Mouse (Mus musculus) forebrain, embryonic 15.5 days (tissue): Measurements from ENCODE around the gene Snx29. TPM values are rescaled to one million over a fixed set of nuclear protein-coding genes. Genes with fewer than 3 reads are reported as not detected.

ENCODE experiments used
- ATAC-seq: fragments of 200-750 bp; cut with Nextera tagmentation; replicated peaks from 2 replicates; pipeline ENCODE4 v1.8.0; 2017; ENCODE audit warnings: mild to moderate bottlenecking, moderate TSS enrichment, moderate library complexity
- H3K27ac ChIP-seq: fragments of 300-500 bp; sonication (generic); replicated peaks from 2 replicates; pipeline ENCODE4 v1.5.1; 2015; ENCODE audit warnings: mild to moderate bottlenecking, inconsistent platforms
- H3K27me3 ChIP-seq: fragments of 300-500 bp; sonication (generic); 2 replicates; pipeline ENCODE4 v1.6.1; 2015; ENCODE audit warnings: inconsistent platforms
- H3K36me3 ChIP-seq: fragments of 300-500 bp; sonication (generic); 2 replicates; pipeline ENCODE4 v1.6.1; 2015; ENCODE audit warnings: mild to moderate bottlenecking, inconsistent platforms
- H3K4me1 ChIP-seq: fragments of 300-500 bp; sonication (generic); 2 replicates; pipeline ENCODE4 v1.6.1; 2015; ENCODE audit warnings: inconsistent platforms
- H3K4me2 ChIP-seq: fragments of 300-500 bp; sonication (generic); replicated peaks from 2 replicates; pipeline ENCODE4 v1.6.1; 2015; ENCODE audit warnings: mild to moderate bottlenecking, inconsistent platforms
- H3K4me3 ChIP-seq: fragments of 300-500 bp; sonication (generic); 2 replicates; pipeline ENCODE4 v1.5.1; 2015; ENCODE audit warnings: mild to moderate bottlenecking, inconsistent platforms
- H3K9ac ChIP-seq: fragments of 300-500 bp; sonication (generic); replicated peaks from 2 replicates; pipeline ENCODE4 v1.6.1; 2015; ENCODE audit warnings: mild to moderate bottlenecking, inconsistent platforms
- H3K9me3 ChIP-seq: fragments of 300-500 bp; sonication (generic); 2 replicates; pipeline ENCODE4 v1.6.1; 2016; ENCODE audit warnings: inconsistent platforms
- WGBS: fragments of 180-500 bp; shearing (Covaris S2); methylation state at CpG from one replicate; pipeline ENCODE4 v1.1.7; 2015; ENCODE audit warnings: mixed read lengths; 5-methylcytosine and 5-hydroxymethylcytosine counted together
- polyA plus RNA-seq: library from polyadenylated mRNA; unstranded; fragments of >200 nt; fragmentation: Nextera tagmentation; extraction: Ambion mirVana; gene quantifications from 2 replicates; pipeline ENCODE4 v1.2.1, GENCODE M21; 2015

Gene Snx29
- polyA plus RNA-seq, 1 experiment from 2014 or later, result 14.1 TPM

DNA sequence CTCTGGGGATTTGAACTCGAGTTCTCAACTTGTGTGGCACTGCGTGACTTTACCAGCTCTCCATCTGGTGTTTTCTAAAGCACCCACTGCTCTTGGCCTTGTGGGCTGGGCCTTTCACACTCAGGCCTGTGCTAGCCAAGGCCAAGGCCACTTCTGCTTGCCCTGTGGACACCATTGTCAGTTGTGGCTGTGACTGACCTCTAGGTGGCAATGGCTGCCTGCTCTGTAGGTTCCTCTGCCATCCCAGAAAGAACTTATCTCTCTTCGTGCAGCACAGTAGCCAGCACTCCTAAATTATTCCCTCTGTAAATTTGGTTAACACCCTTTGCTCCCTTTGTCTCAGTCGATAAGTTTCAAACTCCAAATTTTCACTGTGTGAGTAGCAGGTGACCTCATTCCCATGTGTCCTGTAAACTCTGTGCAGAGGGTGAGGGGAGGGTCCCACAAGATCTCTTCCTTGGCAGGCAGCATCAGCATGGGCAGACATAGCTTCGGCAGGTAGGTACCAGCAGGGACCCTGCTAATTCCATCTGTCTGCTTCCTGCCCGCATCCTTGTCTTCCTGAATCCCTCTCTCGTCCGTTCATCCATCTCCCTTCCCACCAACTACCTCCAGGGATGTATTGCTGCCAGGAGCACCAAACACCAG is 375.1 kb downstream of the Snx29 start:
- Histone ChIP-seq H3K36me3 (no peaks in the 10 kb centered on the region), H3K4me1 (no peaks in the 10 kb centered on the region), H3K9me3 (no peaks in the 10 kb centered on the region), H3K27ac (no peak overlapping the region), H3K9ac (no peak overlapping the region), H3K4me2 (no peak overlapping the region), H3K27me3 (no peaks in the 10 kb centered on the region), H3K4me3 (no peak overlapping the region)
- WGBS, result 73% methylated on average over 8 of the region's 8 CpGs
- ATAC-seq, result peak; percentile 57; the same call in 1 of the 2 replicates

DNA sequence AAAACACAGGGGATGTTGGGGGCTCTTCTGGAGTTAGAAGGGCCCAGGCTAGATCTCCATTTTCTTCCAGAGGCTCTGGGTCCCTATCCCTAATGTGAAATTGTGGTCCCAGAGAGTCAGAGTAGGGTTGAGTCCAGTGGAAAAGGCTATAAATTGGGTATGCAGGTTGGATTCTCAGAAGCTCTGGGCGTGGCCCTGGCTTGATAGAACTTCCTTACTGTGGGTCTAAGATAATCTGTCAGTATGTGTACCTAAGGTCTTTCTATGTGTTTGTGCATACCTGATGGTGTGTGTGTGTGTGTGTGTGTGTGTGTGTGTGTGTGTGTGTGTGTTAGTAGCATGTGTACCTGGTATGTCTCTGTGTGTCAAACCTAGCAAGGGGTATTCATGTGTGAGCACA is 378.9 kb downstream of the Snx29 start:
- H3K4me3 ChIP-seq, result no peak overlapping the region
- no peak overlapping the region for H3K9ac ChIP-seq
- 83% methylated on average over 1 of the region's 1 CpGs for WGBS
- no peaks in the 10 kb centered on the region for H3K27me3 ChIP-seq
- H3K27ac ChIP-seq, result no peak overlapping the region
- H3K36me3 ChIP-seq, result no peaks in the 10 kb centered on the region
- no peak overlapping the region for H3K4me2 ChIP-seq
- no peaks in the 10 kb centered on the region for H3K9me3 ChIP-seq
- H3K4me1 ChIP-seq, result no peaks in the 10 kb centered on the region
- no peak for ATAC-seq

DNA sequence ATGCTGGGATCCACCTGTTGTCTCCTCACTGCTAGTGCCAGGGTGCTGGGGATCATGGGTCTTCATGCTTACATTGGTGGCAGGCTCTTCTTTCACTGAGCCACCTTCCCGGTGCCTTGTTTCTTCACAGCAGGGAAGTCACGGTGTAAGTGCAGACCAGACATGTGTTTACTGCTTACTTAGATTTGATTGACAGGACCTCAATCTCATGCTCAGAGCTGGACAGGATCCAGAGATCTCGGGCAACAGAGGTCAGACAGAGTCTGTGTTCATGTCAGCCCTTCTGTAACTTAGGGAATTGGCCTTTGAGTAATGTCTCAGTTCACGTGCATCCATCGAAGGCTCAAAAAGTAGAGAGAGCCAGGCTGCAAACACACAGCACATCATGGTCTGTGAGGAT is 381.4 kb downstream of the Snx29 start:
- no peak overlapping the region for H3K4me3 ChIP-seq
- WGBS, result 60% methylated on average over 5 of the region's 5 CpGs
- H3K36me3 ChIP-seq, result no peaks in the 10 kb centered on the region
- no peak overlapping the region for H3K27ac ChIP-seq
- H3K4me1 ChIP-seq, result no peaks in the 10 kb centered on the region
- ATAC-seq, result no peak
- H3K27me3 ChIP-seq, result no peaks in the 10 kb centered on the region
- H3K4me2 ChIP-seq, result no peak overlapping the region
- no peak overlapping the region for H3K9ac ChIP-seq
- H3K9me3 ChIP-seq, result no peaks in the 10 kb centered on the region

DNA sequence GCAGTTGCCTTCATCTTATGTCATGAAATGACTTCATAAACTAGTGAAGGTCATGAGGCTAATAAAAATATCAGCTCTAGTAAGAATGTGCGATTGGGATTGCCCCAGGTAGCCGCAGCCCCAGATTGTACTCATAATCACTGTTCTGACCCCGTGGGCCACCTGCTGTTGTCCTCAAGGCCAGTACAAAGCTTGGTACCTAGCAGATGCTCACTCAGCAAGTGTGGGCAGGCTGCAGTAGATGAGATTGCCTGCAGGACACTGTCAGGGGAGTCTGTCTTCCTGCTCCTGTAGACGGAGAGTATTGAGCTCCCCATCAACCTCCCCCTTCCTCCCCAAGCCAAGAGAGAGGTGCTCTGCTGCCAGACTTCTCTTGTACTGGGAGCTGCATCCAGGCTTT is 382.7 kb downstream of the Snx29 start:
- no peaks in the 10 kb centered on the region for H3K9me3 ChIP-seq
- 87% methylated on average over 4 of the region's 4 CpGs for WGBS
- no peak for ATAC-seq

DNA sequence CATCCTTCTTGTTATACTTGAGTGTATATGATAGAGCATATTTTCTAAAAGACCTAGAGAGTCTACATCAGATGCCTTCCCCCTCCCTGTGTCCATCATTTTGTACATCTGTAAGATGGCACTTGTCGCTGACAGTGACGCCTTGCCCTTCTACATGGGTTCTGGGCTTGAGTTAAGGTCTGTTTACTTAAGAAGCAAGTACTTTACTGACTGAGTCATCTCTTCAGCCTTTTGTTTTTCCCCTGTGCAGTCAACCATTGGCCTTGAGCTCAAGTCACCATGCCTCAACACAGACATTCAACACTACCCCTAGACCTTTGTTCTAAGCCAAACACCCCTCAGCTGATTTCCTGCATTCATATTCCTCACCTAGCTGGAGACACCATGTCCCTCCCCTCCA is 385.4 kb downstream of the Snx29 start:
- ATAC-seq, result no peak

More for the DNA sequence above, 382.7 kb downstream of the Snx29 start:
- H3K27ac ChIP-seq, result no peak overlapping the region
- H3K4me3 ChIP-seq, result no peak overlapping the region
- no peaks in the 10 kb centered on the region for H3K36me3 ChIP-seq
- no peak overlapping the region for H3K4me2 ChIP-seq
- no peak overlapping the region for H3K9ac ChIP-seq
- no peaks in the 10 kb centered on the region for H3K27me3 ChIP-seq
- H3K4me1 ChIP-seq, result peaks cover 9% of the 10 kb centered on the region

DNA sequence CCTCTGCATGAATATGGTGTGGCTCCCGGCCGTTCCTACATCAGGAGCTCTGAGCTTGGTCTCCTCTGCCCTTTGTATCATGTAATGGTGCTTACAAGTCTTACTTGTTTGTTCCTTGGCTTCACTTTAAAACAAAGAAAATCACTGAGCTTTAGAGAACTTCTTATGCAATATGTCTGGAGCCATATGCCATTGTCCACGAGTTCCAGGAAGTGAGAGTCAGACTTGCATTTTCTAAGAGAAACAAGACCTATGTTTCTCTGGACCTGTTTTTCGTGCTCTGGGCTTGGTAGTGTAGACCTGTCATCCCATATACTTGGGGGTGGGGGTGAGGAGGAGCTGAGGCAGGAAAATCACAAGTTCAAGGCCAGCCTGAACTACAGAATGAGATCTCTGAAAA is 386.7 kb downstream of the Snx29 start:
- no peak for ATAC-seq
- peaks cover 11% of the 10 kb centered on the region for H3K4me1 ChIP-seq
- H3K27me3 ChIP-seq, result no peaks in the 10 kb centered on the region
- 82% methylated on average over 4 of the region's 4 CpGs for WGBS
- no peak overlapping the region for H3K9ac ChIP-seq
- H3K9me3 ChIP-seq, result no peaks in the 10 kb centered on the region
- no peak overlapping the region for H3K4me3 ChIP-seq
- H3K4me2 ChIP-seq, result no peak overlapping the region
- H3K36me3 ChIP-seq, result no peaks in the 10 kb centered on the region
- no peak overlapping the region for H3K27ac ChIP-seq

More for the DNA sequence above, 385.4 kb downstream of the Snx29 start:
- 98% methylated on average over 2 of the region's 2 CpGs for WGBS
- H3K9me3 ChIP-seq, result no peaks in the 10 kb centered on the region
- no peak overlapping the region for H3K9ac ChIP-seq
- no peak overlapping the region for H3K27ac ChIP-seq
- no peak overlapping the region for H3K4me3 ChIP-seq
- H3K4me1 ChIP-seq, result peaks cover 11% of the 10 kb centered on the region
- H3K4me2 ChIP-seq, result no peak overlapping the region
- H3K27me3 ChIP-seq, result no peaks in the 10 kb centered on the region
- no peaks in the 10 kb centered on the region for H3K36me3 ChIP-seq

DNA sequence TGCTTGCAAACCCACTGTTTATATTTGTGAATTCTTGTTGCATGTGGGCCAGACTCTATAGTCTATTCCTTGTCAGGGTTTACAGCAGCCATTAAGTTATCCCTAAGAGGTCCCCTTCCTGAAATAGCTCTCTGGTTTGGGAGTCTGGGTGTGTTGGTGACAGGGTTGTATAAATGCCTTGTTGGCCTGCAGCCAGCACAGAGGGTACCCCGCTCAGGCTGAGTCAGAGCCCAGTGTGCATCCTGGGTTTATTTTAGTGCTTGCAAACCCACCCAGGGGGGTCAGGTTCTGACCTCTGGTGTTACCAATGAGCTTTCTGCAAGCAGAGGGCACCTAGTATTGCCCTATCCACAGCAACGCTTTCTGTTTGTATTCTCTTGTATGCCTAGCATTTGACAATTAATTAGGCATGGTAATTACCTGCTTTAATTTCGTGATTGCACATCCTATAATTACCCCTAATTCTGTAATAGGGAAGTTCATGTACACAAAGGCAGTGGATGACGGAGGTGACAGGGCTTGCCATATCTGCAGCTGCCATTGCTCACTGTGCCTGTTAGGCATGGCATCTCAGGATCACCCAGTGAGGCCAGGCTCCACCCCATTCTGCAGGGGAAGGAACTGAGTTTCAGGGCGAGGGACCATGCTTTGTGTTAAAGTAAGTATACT is 387.4 kb downstream of the Snx29 start:
- 17% methylated on average over 5 of the region's 5 CpGs for WGBS
- Histone ChIP-seq H3K9me3 (no peaks in the 10 kb centered on the region), H3K27me3 (no peaks in the 10 kb centered on the region), H3K4me3 (no peak overlapping the region), H3K36me3 (no peaks in the 10 kb centered on the region), H3K4me2 (no peak overlapping the region), H3K9ac (no peak overlapping the region), H3K27ac (no peak overlapping the region), H3K4me1 (peaks cover 11% of the 10 kb centered on the region)
- peak; percentile 82 for ATAC-seq

DNA sequence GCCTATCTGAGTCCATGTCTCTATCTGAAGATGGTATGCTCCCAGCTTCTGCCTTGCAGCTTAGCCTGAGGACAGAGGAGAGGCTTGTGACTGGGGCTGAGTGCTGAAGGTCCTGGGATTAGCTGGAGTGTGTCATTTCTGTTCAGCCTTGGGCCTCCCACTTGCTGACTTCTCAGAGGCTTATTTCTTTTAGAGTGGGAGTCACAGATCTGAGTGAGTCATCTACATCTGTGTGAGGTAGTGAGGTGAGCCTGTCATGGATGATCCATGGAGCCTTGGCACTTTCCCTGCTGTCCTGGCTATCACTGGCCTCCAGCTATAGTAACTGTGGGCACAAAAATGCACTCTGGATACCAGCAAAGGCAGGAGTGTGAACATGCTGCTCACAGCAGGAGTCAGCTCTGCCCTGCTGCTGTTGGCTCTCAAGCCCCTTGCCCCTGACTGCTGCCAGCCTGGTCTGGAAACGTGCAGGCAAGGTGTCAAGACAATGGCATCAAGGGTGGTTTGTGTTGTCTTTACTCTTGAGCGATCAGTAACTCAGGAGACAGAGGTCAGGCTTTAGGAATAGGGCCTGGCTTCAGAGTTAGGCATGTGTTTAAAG is 390.7 kb downstream of the Snx29 start:
- Histone ChIP-seq H3K4me3 (no peak overlapping the region), H3K4me1 (peaks cover 11% of the 10 kb centered on the region), H3K27ac (no peak overlapping the region), H3K9me3 (no peaks in the 10 kb centered on the region), H3K36me3 (no peaks in the 10 kb centered on the region), H3K27me3 (no peaks in the 10 kb centered on the region), H3K9ac (no peak overlapping the region), H3K4me2 (no peak overlapping the region)
- 37% methylated on average over 2 of the region's 2 CpGs for WGBS
- no peak for ATAC-seq

DNA sequence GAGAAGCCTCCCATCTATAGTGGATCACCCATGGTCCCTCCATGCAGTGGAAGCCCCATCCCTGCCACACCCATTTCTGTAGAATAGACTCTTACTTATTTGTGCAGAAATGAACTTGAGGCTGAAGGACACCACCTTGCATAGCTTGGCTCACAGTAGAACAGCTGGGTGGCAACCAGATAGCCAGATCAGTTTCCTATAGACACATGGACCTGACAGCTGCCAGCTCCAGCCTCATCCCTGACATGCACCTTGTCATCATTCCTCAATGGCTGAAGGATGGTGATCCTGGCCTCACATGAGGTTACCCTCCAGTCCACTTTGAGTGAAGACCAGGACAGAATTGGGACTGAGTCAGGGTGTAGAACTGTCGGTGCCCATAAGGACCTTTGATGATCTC is 394.2 kb downstream of the Snx29 start:
- WGBS, result 96% methylated on average over 1 of the region's 1 CpGs
- Histone ChIP-seq H3K4me1 (no peaks in the 10 kb centered on the region), H3K36me3 (no peaks in the 10 kb centered on the region), H3K27me3 (no peaks in the 10 kb centered on the region), H3K27ac (no peak overlapping the region), H3K9ac (no peak overlapping the region), H3K4me2 (no peak overlapping the region), H3K4me3 (no peak overlapping the region), H3K9me3 (no peaks in the 10 kb centered on the region)
- ATAC-seq, result no peak

DNA sequence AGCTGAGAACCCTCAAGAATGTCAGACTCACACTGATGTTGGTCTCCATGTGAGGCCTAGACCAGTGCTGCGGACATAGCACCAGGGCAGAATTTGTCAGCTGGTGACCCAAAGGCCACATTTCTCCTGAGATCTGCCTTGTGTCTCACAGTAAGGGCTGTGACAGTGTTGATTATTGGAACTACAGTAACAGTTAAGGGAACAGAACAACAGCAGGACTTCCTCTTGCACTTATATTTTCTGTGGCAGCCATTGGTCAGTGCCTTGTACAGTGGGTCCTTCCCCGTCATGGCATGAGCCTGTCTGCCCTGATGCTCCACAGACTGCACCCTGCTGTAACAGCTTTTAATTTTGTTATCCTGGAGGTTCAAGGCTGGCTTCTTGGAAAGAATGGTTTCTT is 403.2 kb downstream of the Snx29 start:
- WGBS, result 97% methylated on average over 2 of the region's 2 CpGs
- H3K4me2 ChIP-seq, result no peak overlapping the region
- H3K27ac ChIP-seq, result no peak overlapping the region
- no peaks in the 10 kb centered on the region for H3K36me3 ChIP-seq
- H3K27me3 ChIP-seq, result no peaks in the 10 kb centered on the region
- no peak overlapping the region for H3K9ac ChIP-seq
- H3K4me3 ChIP-seq, result no peak overlapping the region
- no peaks in the 10 kb centered on the region for H3K9me3 ChIP-seq
- ATAC-seq, result no peak
- H3K4me1 ChIP-seq, result no peaks in the 10 kb centered on the region

DNA sequence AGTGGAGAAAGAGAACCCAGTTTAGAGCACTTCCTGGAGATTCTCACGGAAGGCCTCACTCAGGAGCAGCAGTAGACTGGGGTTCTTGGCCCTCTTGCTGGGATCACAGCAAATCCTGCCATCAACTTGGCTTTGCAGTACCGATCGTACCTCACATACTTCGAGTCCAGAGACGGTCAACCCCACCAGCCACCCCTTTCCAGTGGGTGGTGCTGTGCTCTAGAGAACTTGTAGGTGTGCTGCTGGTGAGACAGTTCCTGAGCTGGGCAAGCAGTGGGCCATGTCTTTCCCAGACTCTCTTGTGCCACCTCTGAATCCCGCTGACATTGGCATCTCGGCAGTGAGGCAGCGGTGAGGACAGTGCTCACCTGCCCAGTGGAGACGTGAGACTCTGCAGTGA is 404.6 kb downstream of the Snx29 start:
- Histone ChIP-seq H3K27me3 (no peaks in the 10 kb centered on the region), H3K9me3 (no peaks in the 10 kb centered on the region), H3K4me2 (no peak overlapping the region), H3K27ac (no peak overlapping the region), H3K4me3 (no peak overlapping the region), H3K4me1 (no peaks in the 10 kb centered on the region), H3K9ac (no peak overlapping the region), H3K36me3 (no peaks in the 10 kb centered on the region)
- no peak for ATAC-seq
- 94% methylated on average over 9 of the region's 9 CpGs for WGBS

DNA sequence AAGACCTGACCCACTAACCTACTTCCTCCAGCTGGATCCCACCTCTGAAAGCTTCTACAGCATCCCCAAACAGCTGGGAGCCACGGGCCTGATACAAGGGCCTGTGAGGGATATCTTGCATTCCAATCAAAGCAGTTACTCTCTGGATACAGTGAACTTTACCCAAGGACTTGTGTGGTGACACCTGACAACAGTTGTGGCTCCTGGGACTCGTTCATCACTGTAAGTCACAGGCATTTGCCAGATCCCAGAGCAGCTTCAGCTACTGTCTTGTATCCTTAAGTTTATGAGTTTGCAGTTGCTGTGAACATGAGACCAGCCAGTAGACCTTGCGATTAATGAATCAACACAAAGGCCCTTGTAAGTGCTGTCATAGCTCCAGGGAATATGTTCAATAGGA is 405.4 kb downstream of the Snx29 start:
- Histone ChIP-seq H3K9ac (no peak overlapping the region), H3K36me3 (no peaks in the 10 kb centered on the region), H3K27me3 (no peaks in the 10 kb centered on the region), H3K4me2 (no peak overlapping the region), H3K4me1 (no peaks in the 10 kb centered on the region), H3K9me3 (no peaks in the 10 kb centered on the region), H3K4me3 (no peak overlapping the region), H3K27ac (no peak overlapping the region)
- 85% methylated on average over 3 of the region's 3 CpGs for WGBS
- ATAC-seq, result no peak
